Mouse (Mus musculus) common myeloid progenitor, adult 5-6 weeks (primary cell): ENCODE data around the gene Plekha7. TPM values are rescaled to one million over a fixed set of nuclear protein-coding genes. Genes with fewer than 3 reads are reported as not detected.
A peak's percentile ranks its signal among the peaks of the same experiment; 100 is the strongest.

Experiments used
- ATAC-seq: replicated peaks from 2 replicates; pipeline ENCODE4 v1.8.0; 2016; ENCODE audit warnings: low read depth, mild to moderate bottlenecking, moderate TSS enrichment, inconsistent platforms; ENCODE audit not compliant: poor library complexity, severe bottlenecking
- total RNA-seq: library from RNA; stranded (forward); fragments of 200-1000, 187-1606 nt; gene quantifications from 2 replicates; pipeline ENCODE4 v1.2.3, GENCODE M21; 2017

The Plekha7 gene
- total RNA-seq, 1 experiment from 2014 or later = 3.3 TPM

GRCm38 (mm10) chr7:116254660-116255059 is 53.5 kb downstream of the Plekha7 start:
- no peak for ATAC-seq

- ATAC-seq = no peak
Observed at GRCm38 (mm10) chr7:116252470-116252869, 55.7 kb downstream of the Plekha7 start.

- no peak for ATAC-seq
Observed at GRCm38 (mm10) chr7:116251516-116251915, 56.7 kb downstream of the Plekha7 start.

GRCm38 (mm10) chr7:116248536-116248935 is 59.6 kb downstream of the Plekha7 start:
- ATAC-seq = no peak

- ATAC-seq = peak; percentile 48
Observed at GRCm38 (mm10) chr7:116247377-116247729, 60.8 kb downstream of the Plekha7 start.

- peak; percentile 36; the same call in 1 of the 2 replicates for ATAC-seq
Observed at GRCm38 (mm10) chr7:116246696-116247376, 61.3 kb downstream of the Plekha7 start.

GRCm38 (mm10) chr7:116245815-116246695 is 62.1 kb downstream of the Plekha7 start:
- ATAC-seq = peak; percentile 53

GRCm38 (mm10) chr7:116244302-116245165 is 63.6 kb downstream of the Plekha7 start:
- ATAC-seq = no peak

GRCm38 (mm10) chr7:116242810-116243209 is 65.4 kb downstream of the Plekha7 start:
- ATAC-seq = no peak

GRCm38 (mm10) chr7:116241601-116242000 is 66.6 kb downstream of the Plekha7 start:
- no peak for ATAC-seq

GRCm38 (mm10) chr7:116240791-116241474 is 67.2 kb downstream of the Plekha7 start:
- ATAC-seq = peak; percentile 64

GRCm38 (mm10) chr7:116240353-116240752 is 67.8 kb downstream of the Plekha7 start:
- ATAC-seq = no peak

- peak; percentile 42; the same call in 1 of the 2 replicates for ATAC-seq
Observed at GRCm38 (mm10) chr7:116238320-116238719, 69.9 kb downstream of the Plekha7 start.

- peak; percentile 24; the same call in 1 of the 2 replicates for ATAC-seq
Observed at GRCm38 (mm10) chr7:116237157-116237981, 70.8 kb downstream of the Plekha7 start.

- ATAC-seq = no peak
Observed at GRCm38 (mm10) chr7:116236608-116237007, 71.6 kb downstream of the Plekha7 start.

GRCm38 (mm10) chr7:116234287-116234806 is 73.8 kb downstream of the Plekha7 start:
- no peak for ATAC-seq

- ATAC-seq = peak; percentile 88
Observed at GRCm38 (mm10) chr7:116230811-116231609, 77.2 kb downstream of the Plekha7 start.

GRCm38 (mm10) chr7:116226877-116227282 is 81.3 kb downstream of the Plekha7 start:
- ATAC-seq = no peak
